Mouse (Mus musculus) layer of hippocampus, adult 6 months (tissue): ENCODE measurements around the gene F11. TPM values are rescaled to one million over a fixed set of nuclear protein-coding genes. Genes with fewer than 3 reads are reported as not detected.

ENCODE experiments used
- long read RNA-seq, 2 experiments: library from polyadenylated mRNA; unstranded; transcript quantifications; one replicate each; pipeline ENCODE4 v2.0.0; 2019 to 2020
- polyA plus RNA-seq: library from polyadenylated mRNA; unstranded; fragments of <200 nt; fragmentation: Nextera tagmentation; gene quantifications from 2 replicates; pipeline ENCODE4 v1.2.3, GENCODE M21; 2021

The F11 gene
- not detected in 2 replicates for polyA plus RNA-seq
- long read RNA-seq, experiment 1 = 0 reads
- long read RNA-seq, experiment 2 = 0 reads

DNA sequence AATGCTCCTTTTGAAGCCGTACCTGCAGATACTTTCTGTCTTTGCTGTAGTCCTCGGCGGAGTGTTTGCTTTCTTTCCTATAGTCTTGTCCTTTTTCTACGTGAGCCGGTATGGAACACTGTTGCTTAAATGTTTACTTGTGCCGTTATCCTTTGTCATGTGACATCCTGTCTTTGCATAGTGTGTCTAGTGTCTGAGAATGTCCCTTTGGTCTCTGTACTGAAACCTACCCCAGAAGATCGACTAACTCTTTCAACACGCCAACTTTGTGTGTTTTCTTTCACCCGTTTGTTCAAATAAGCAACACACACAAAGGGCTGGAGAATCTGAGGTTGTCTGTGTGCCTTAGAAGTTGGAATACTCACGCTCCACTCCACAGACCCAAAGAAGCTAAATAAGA, at the start of gene F11:
TSS of gene F11 (minus strand) at position 112 of the 400 bp plus-strand sequence.

DNA sequence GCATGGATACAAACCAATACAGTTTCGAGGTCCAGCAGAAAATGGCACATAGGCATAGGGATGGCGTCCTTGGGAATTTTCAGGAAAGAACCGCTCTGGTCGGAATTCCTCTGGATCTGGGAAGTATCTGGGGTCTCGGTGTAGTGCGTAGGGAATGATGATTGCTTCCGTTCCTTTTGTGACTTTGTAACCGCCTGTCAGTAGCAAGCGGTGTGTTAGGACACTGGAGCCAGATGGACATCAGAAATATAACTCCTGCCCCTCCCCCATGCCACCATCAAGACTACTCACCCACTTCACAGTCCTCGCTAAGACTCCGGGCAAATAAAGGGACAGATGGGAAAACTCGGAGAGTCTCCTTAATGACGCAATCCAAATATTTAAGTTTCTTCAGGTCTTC, 46.5 kb upstream of the F11 start, which contains the start of gene Gm45753:
TSS of gene Gm45753 (minus strand) at position 101 of the 400 bp plus-strand sequence.

DNA sequence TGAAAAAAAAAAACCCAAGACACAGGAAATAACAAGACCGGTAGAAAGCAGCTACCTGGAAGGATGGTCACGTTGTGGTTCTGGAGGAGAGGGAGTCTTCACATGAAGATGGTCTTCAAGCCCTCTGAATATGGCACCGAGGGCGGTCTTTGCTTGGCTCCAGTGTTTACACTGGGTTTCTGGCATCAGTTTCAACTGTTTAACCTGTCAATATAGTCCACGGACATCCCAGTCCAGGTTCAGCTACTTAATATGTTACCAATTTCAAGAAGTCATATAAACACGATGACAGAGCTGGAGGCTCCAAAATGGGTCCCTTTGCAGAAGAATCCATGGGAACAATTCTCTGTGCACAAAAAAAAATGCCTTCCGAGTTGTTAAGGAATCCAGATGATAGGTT, 32.9 kb upstream of the F11 start, which contains the start of gene Klkb1:
TSS of gene Klkb1 (minus strand) at position 173 of the 400 bp plus-strand sequence.

Other genes with a start within 250 kb of the F11 start
- gene Mtnr1a, start 192.9 kb downstream of the F11 start, polyA plus RNA-seq = not detected in 2 replicates
- gene Klkb1, start 32.8 kb upstream of the F11 start, polyA plus RNA-seq = 0.06 and 0.09 TPM in 2 replicates
- not detected in 2 replicates for gene Gm45753, start 46.4 kb upstream of the F11 start, polyA plus RNA-seq
- 4.2 and 4.6 TPM in 2 replicates for gene Cyp4v3, start 71.2 kb upstream of the F11 start, polyA plus RNA-seq
- gene Fam149a, start 120.3 kb upstream of the F11 start, polyA plus RNA-seq = 10.0 and 10.1 TPM in 2 replicates
- 12.6 and 13.6 TPM in 2 replicates for gene Tlr3, start 149.0 kb upstream of the F11 start, polyA plus RNA-seq
- 40.2 and 43.5 TPM in 2 replicates for gene Sorbs2, start 245.8 kb upstream of the F11 start, polyA plus RNA-seq